8 mouse cellular contexts compared by ENCODE assay signal in the genomic region with DNA sequence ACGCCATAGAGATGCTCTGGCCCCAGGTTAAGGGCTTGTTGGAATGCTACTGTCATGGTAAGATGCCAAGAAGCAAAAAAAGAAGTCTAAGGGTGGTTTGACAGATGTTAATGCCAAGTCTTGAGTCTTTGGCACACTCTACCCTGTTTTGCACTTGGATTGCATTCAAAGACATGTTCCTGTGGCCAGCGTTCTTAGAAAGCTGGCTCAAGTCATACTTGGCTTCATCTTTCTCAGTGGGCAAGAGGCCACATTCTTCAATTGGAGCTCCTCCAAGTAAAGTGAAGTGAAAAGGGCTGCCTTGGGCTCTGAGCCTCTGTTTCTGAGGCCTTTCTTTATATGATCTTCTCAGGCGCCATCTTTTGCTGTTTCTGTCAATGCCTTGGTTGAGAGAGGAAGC. TPM values are rescaled to one million over a fixed set of nuclear protein-coding genes. Genes with fewer than 3 reads are reported as not detected.
DNase-seq lines count a peak whose midpoint lies in the region; TF ChIP-seq lines count a peak whose summit lies in the region.

No protein-coding gene starts in this region.

- 36% methylated on average over 3 of the region's 3 CpGs for WGBS in lung, adult 2 months

- peak; percentile 24 for DNase-seq in cerebellum, adult 9-10 months
- DNase-seq in cerebellum, adult 8-10 months, result no peak
- DNase-seq in right cerebral cortex, adult 18-20 months, result peak; percentile 48
- no peak for DNase-seq in right cerebral cortex, postnatal 25 days
- DNase-seq in heart, postnatal 14 days, result peak; percentile 62 to 75
- DNase-seq in lung, adult 2 months, result peak; percentile 32
- no peak for DNase-seq in T-cell, adult 2 months (ENCODE audit: low spot score)
- no peak for DNase-seq in yolk sac, embryonic 10.5 days (ENCODE audit: low spot score)

- intact Hi-C loops in heart, postnatal 14 days (cut with DNase I), result no loop called here

- no peak for TF ChIP-seq CTCF in lung, adult 2 months (IDR thresholded peaks at IDR 0.05; ENCODE audit: insufficient read depth, low read length)

- no peak for TF ChIP-seq POLR2A in lung, adult 2 months (IDR thresholded peaks at IDR 0.05; ENCODE audit: borderline replicate concordance, extremely low read depth, low read depth, low read length)

- no peak overlapping the region for H3K4me3 ChIP-seq in lung, adult 2 months (replicated peaks; ENCODE audit: extremely low read depth, low read depth, low read length)

- H3K4me1 ChIP-seq in lung, adult 2 months (ENCODE audit: control insufficient read depth, insufficient read depth, low read length), result peaks cover 12% of the 10 kb centered on the region

RNA-seq across cellular contexts. Expression of a gene that starts 17.3 kb away (rescaled TPM):
- total RNA-seq in heart, postnatal 14 days (2021), result not detected
- 0.01 TPM in 1 of 2 replicates, not detected in the other for polyA plus RNA-seq in lung, adult 2 months (2012; rRNA removed)

Comparison
In these comparisons a context has a peak if more than half of its experiments do, and no peak if none do; other contexts are left out.
1. DNase-seq: peak in cerebellum, adult 9-10 months (single experiment), right cerebral cortex, adult 18-20 months (single experiment), heart, postnatal 14 days (2 of 2) and lung, adult 2 months (single experiment); none in cerebellum, adult 8-10 months (single experiment), right cerebral cortex, postnatal 25 days (single experiment), T-cell, adult 2 months (single experiment) and yolk sac, embryonic 10.5 days (single experiment).